Mouse (Mus musculus) liver, postnatal 0 days (tissue): ENCODE data around the gene Hpn.

Experiments used
- CTCF ChIP-seq: sonication (generic); IDR thresholded peaks from 2 replicates; pipeline ENCODE4 v1.5.1; 2016; ENCODE audit warnings: antibody characterized with exemption, low read depth
- EP300 ChIP-seq: IDR thresholded peaks from 2 replicates; pipeline ENCODE4 v1.6.1; 2016; ENCODE audit warnings: antibody characterized with exemption, low read depth, mild to moderate bottlenecking

DNA sequence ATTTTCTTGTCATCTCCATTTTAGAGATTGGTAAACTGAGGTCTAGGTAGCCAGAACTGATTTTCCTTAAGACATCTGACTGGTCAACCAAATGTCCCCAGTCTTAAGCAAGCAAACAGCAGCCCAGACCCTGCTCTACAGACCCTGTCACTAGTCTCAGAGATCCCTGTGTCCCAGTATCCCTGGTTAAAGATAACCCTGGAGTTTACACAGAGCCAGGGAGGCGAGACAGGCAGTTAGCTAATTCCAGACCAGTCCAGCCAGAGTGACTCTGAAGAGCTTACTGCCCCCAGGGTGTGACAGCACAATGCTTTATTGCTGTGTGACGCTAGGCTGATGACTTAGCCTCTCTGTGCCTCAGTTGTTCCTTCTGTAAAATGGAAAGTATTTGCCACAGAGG lies 58.0 kb downstream of the Hpn start, which contains the start of gene Fxyd1:
- TF ChIP-seq CTCF = no peak
- TF ChIP-seq EP300 = no peak
